Mouse (Mus musculus): Measurements from ENCODE around the gene Masp2. TPM values are rescaled to one million over a fixed set of nuclear protein-coding genes. Genes with fewer than 3 reads are reported as not detected.
A peak's percentile ranks its signal among the peaks of the same experiment; 100 is the strongest.

Gene Masp2
- total and polyA plus RNA-seq, 3 experiments = 0.11 to 0.85 (median 0.21) TPM

DNA sequence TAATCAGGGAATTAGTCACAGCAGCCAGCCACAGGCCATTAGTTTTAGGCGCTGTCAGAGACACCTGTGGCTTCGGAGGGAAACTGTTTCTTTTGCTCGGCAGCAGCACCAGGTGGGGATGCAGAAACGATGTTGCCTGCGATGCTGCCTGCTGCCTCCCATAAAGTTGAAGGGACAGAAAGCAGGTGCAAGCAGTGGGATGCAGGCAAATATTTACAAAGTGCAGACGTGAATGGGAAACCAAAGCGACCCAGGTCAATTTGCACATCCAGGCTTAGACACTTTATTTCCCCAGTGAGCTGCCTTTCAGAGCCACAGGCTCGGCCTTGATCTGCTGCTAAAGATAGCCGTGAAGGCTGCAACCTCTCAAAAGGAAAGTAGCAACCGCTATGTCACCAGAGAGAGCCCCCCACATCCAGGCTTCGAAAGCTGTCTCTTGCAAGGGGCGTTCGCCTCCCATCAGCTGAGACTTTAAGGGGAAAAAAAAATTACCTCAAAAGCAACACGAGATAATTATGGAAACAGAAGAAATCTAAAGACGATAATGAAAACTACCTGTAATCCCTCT is 54.4 kb downstream of the Masp2 start:
- TF ChIP-seq HCFC1 (IDR thresholded peaks at IDR 0.05; ENCODE audit: low read depth, low read length) (no peak), NRF1 (IDR thresholded peaks at IDR 0.05; ENCODE audit: low read depth, low read length) (no peak), CHD2 (IDR thresholded peaks at IDR 0.05; ENCODE audit: low read length) (no peak), KAT2A (IDR thresholded peaks at IDR 0.05; ENCODE audit: insufficient replicate concordance, low read length) (no peak), ZMIZ1 (IDR thresholded peaks at IDR 0.05; ENCODE audit: low read depth, low read length) (no peak)
- Histone ChIP-seq H3K27ac (ENCODE audit: insufficient read depth, low read depth) (no peak overlapping the region), H3K4me1 (ENCODE audit: control insufficient read depth in 1 of 2, insufficient read depth in 2 of 2) (peaks cover 2 to 4% of the 10 kb centered on the region in 2 experiments; a peak in 1 of 4 replicates), H3K4me3 (replicated peaks in 1 of 3; ENCODE audit: low read depth in 2 of 3, low read length in 2 of 3, poor library complexity in 1 of 3) (no peak overlapping the region), H3K36me3 (replicated peaks in 1 of 2; ENCODE audit: control insufficient read depth in 1 of 2, insufficient read depth in 1 of 2, low read length in 1 of 2) (no peaks in the 10 kb centered on the region), H3K79me2 (replicated peaks; ENCODE audit: control insufficient read depth, extremely low read depth, insufficient read depth, poor library complexity, severe bottlenecking) (no peaks in the 10 kb centered on the region), H3K4me2 (ENCODE audit: insufficient read depth, low read depth, poor library complexity, severe bottlenecking) (peak overlapping the region; percentile 32; the same call in 1 of the 2 replicates), H3K9ac (ENCODE audit: insufficient read depth, low read depth) (no peak overlapping the region), H3K27me3 (replicated peaks) (peaks cover 31% of the 10 kb centered on the region), H3K9me3 (replicated peaks; ENCODE audit: low read length) (peaks cover 11% of the 10 kb centered on the region)
- in situ Hi-C loops (cut with MboI; ENCODE audit: low pct_ligation_motif_present, low pct_unique_long_range_greater_than_20kb, low sequenced_read_pairs) = no loop called here
- no peak for DNase-seq (ENCODE audit: extremely low read depth)
- dilution Hi-C loops (cut with MboI; ENCODE audit: extremely low pct_ligation_motif_present, extremely low pct_unique_long_range_greater_than_20kb, low sequenced_read_pairs) = no loop called here

DNA sequence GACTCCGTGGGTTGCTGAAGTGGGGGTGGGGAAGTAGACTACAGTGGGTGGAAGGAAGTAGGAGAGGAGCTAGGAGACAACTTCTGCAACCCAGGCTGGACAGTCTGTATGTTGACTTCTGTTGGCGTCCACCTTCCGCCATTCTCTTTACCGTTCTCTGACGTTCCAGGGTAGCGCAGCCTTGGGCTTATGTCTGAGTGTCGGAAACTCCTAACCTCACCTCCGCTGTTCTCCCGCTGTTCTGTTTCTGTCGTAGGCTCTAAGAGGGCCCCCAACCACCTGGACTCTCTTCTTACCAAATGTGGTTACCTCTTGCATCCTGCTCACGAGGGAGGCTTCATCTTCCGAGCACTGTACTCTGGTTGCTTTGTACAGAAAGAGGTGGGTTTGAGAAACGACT is 55.4 kb downstream of the Masp2 start:
- TF ChIP-seq MYC (IDR thresholded peaks at IDR 0.05; ENCODE audit: low read depth, low read length) (no peak), MAFK (IDR thresholded peaks at IDR 0.05; ENCODE audit: insufficient replicate concordance, low read length) (no peak), ZNF384 (IDR thresholded peaks at IDR 0.05; ENCODE audit: low read depth, low read length) (no peak), MEF2A (IDR thresholded peaks at IDR 0.05; ENCODE audit: borderline replicate concordance, low read depth, low read length) (no peak), EP300 (IDR thresholded peaks at IDR 0.05; ENCODE audit: low read length) (no peak), ZMIZ1 (IDR thresholded peaks at IDR 0.05; ENCODE audit: low read depth, low read length) (no peak), USF2 (conservative IDR thresholded peaks at IDR 0.05; ENCODE audit: low read depth, low read length) (no peak), TCF12 (IDR thresholded peaks at IDR 0.05; ENCODE audit: low read depth, low read length) (no peak), IRF4 (IDR thresholded peaks at IDR 0.05; ENCODE audit: low read depth, low read length) (no peak), E2F4 (IDR thresholded peaks at IDR 0.05; ENCODE audit: insufficient replicate concordance, low read depth, low read length) (no peak)
- Histone ChIP-seq H3K79me2 (replicated peaks; ENCODE audit: control insufficient read depth, extremely low read depth, insufficient read depth, poor library complexity, severe bottlenecking) (no peaks in the 10 kb centered on the region), H3K9ac (ENCODE audit: insufficient read depth, low read depth) (no peak overlapping the region), H3K4me3 (replicated peaks in 1 of 3; ENCODE audit: low read depth in 2 of 3, low read length in 2 of 3, poor library complexity in 1 of 3) (no peak overlapping the region), H3K4me2 (ENCODE audit: insufficient read depth, low read depth, poor library complexity, severe bottlenecking) (no peak overlapping the region), H3K27me3 (replicated peaks) (peaks cover 39% of the 10 kb centered on the region), H3K9me3 (replicated peaks; ENCODE audit: low read length) (peaks cover 11% of the 10 kb centered on the region), H3K27ac (ENCODE audit: insufficient read depth, low read depth) (no peak overlapping the region), H3K4me1 (ENCODE audit: control insufficient read depth in 1 of 2, insufficient read depth in 2 of 2) (peaks cover 2 to 4% of the 10 kb centered on the region in 2 experiments; a peak in 1 of 4 replicates), H3K36me3 (replicated peaks in 1 of 2; ENCODE audit: control insufficient read depth in 1 of 2, insufficient read depth in 1 of 2, low read length in 1 of 2) (no peaks in the 10 kb centered on the region)
- in situ Hi-C loops (cut with MboI; ENCODE audit: low pct_ligation_motif_present, low pct_unique_long_range_greater_than_20kb, low sequenced_read_pairs) = no loop called here
- dilution Hi-C loops (cut with MboI; ENCODE audit: extremely low pct_ligation_motif_present, extremely low pct_unique_long_range_greater_than_20kb, low sequenced_read_pairs) = no loop called here
- DNase-seq (ENCODE audit: extremely low read depth) = no peak
